Comparison of ENCODE assay signal across 8 mouse cellular contexts in genomic region chr7:104646841-104647482, GRCm38 (mm10). TPM values are rescaled to one million over a fixed set of nuclear protein-coding genes. Genes with fewer than 3 reads are reported as not detected.
DNase-seq lines count a peak whose midpoint lies in the region; ATAC-seq lines count a peak whose summit lies in the region.

Gene Olfr658, minus strand, starts transcription at chr7:104647305.

- peak; percentile 69 for ATAC-seq in limb, embryonic 13.5 days (ENCODE audit: low FRiP score, low read depth)
- ATAC-seq in midbrain, embryonic 12.5 days (ENCODE audit: low FRiP score, low read depth), result peak; percentile 98

- DNase-seq in heart, adult 11 months, result peak; percentile 90
- no peak for DNase-seq in heart, postnatal 25 days (ENCODE audit: low spot score)
- DNase-seq in embryo, embryonic 10.5 days (ENCODE audit: low spot score), result peak; percentile 76
- peak; percentile 2 to 4 for DNase-seq in heart, adult 9 months (ENCODE audit: low spot score in 2 of 2)
- peak; percentile 8 for DNase-seq in kidney, adult 18-20 months
- DNase-seq in spleen, postnatal 4 days (ENCODE audit: low spot score in 2 of 2), result peak; percentile 20 to 62

- WGBS in limb, embryonic 13.5 days, result 19% methylated on average over 20 of the region's 22 CpGs
- WGBS in midbrain, embryonic 12.5 days, result 23% methylated on average over 21 of the region's 22 CpGs

- no peaks in the 10 kb centered on the region for H3K36me3 ChIP-seq in limb, embryonic 13.5 days
- H3K36me3 ChIP-seq in midbrain, embryonic 12.5 days, result no peaks in the 10 kb centered on the region

- intact Hi-C loops in heart, postnatal 25 days (cut with DNase I), result no loop called here

- H3K9me3 ChIP-seq in limb, embryonic 13.5 days, result no peaks in the 10 kb centered on the region
- no peaks in the 10 kb centered on the region for H3K9me3 ChIP-seq in midbrain, embryonic 12.5 days

- peak within 1 kb of the TSS; percentile 50 for H3K4me2 ChIP-seq in limb, embryonic 13.5 days (replicated peaks)
- H3K4me2 ChIP-seq in midbrain, embryonic 12.5 days (replicated peaks), result peak within 1 kb of the TSS; percentile 55

- no peak within 1 kb of the TSS for H3K9ac ChIP-seq in limb, embryonic 13.5 days
- H3K9ac ChIP-seq in midbrain, embryonic 12.5 days (replicated peaks), result no peak within 1 kb of the TSS

- H3K27ac ChIP-seq in limb, embryonic 13.5 days, result no peak within 1 kb of the TSS
- H3K27ac ChIP-seq in midbrain, embryonic 12.5 days (replicated peaks), result no peak within 1 kb of the TSS

- H3K4me1 ChIP-seq in limb, embryonic 13.5 days, result no peaks in the 10 kb centered on the region
- no peaks in the 10 kb centered on the region for H3K4me1 ChIP-seq in midbrain, embryonic 12.5 days

- H3K27me3 ChIP-seq in limb, embryonic 13.5 days, result no peaks in the 10 kb centered on the region
- no peaks in the 10 kb centered on the region for H3K27me3 ChIP-seq in midbrain, embryonic 12.5 days

- 0 out of 2 replicates have a peak within 1 kb of the TSS, but pooled peaks have one; percentile 7 for H3K4me3 ChIP-seq in limb, embryonic 13.5 days
- peak within 1 kb of the TSS; percentile 35 for H3K4me3 ChIP-seq in midbrain, embryonic 12.5 days

RNA-seq across cellular contexts. Expression of gene Olfr658, which starts in this region (rescaled TPM):
- not detected for total RNA-seq in heart, postnatal 25 days (2021)
- not detected in 2 replicates for polyA plus RNA-seq in limb, embryonic 13.5 days (2015; fragmentation: Nextera tagmentation; extraction: Ambion mirVana)
- not detected in 2 replicates for polyA plus RNA-seq in midbrain, embryonic 12.5 days (2016; fragmentation: Nextera tagmentation; extraction: Ambion mirVana)

Comparison
In these comparisons a context has a peak if more than half of its experiments do, and no peak if none do; other contexts are left out.
1. Peak in ATAC-seq, H3K4me3 ChIP-seq and H3K4me2 ChIP-seq in limb, embryonic 13.5 days; RNA of the gene not detected or under 1 TPM.
2. Peak in ATAC-seq, H3K4me3 ChIP-seq and H3K4me2 ChIP-seq in midbrain, embryonic 12.5 days; RNA of the gene not detected or under 1 TPM.